8 mouse cellular contexts compared by ENCODE assay signal in genomic region chr16:77060166-77060565, GRCm38 (mm10). TPM values are rescaled to one million over a fixed set of nuclear protein-coding genes. Genes with fewer than 3 reads are reported as not detected.
DNase-seq lines count a peak whose midpoint lies in the region; ATAC-seq and TF ChIP-seq lines count a peak whose summit lies in the region.
"Had no signal": no experiment of that assay in that cellular context is flagged by ENCODE, and none has a peak within 500 bp of the region (broad histone marks: within the 10 kb centered on the region; RNA-seq: fewer than 3 reads in every experiment).

No protein-coding gene starts in this region.

- no peaks in the 10 kb centered on the region for H3K4me1 ChIP-seq in midbrain, postnatal 0 days (ENCODE audit: insufficient read depth, low read length)
- H3K4me1 ChIP-seq: forebrain, embryonic 10.5 days had no signal

- H3K9ac ChIP-seq in midbrain, postnatal 0 days (replicated peaks; ENCODE audit: low read length, poor library complexity, severe bottlenecking): no peak overlapping the region

- DNase-seq in urinary bladder, postnatal 14 days (ENCODE audit: low spot score): peak; percentile 34
- no peak for DNase-seq in urinary bladder, postnatal 25 days (ENCODE audit: low spot score)
- DNase-seq in lung, postnatal 25 days (ENCODE audit: low spot score): peak; percentile 77
- no peak for DNase-seq in MN1 (ENCODE audit: low spot score)
- DNase-seq in retina, postnatal 1 day: no peak
- DNase-seq in midbrain, postnatal 0 days (ENCODE audit: low spot score): no peak

- no peak overlapping the region for H3K4me3 ChIP-seq in midbrain, postnatal 0 days (ENCODE audit: low read depth, low read length)
- H3K4me3 ChIP-seq: forebrain, embryonic 10.5 days had no signal

- ATAC-seq in erythroid progenitor cell, adult 5-6 weeks (replicated peaks; ENCODE audit: low FRiP score, poor library complexity, severe bottlenecking): peak; percentile 75
- no peak for ATAC-seq in midbrain, postnatal 0 days (ENCODE audit: low FRiP score)

- H3K27me3 ChIP-seq in midbrain, postnatal 0 days (ENCODE audit: insufficient read depth, low read length): no peaks in the 10 kb centered on the region

- H3K9me3 ChIP-seq in midbrain, postnatal 0 days (ENCODE audit: low read length): no peaks in the 10 kb centered on the region
- H3K9me3 ChIP-seq: forebrain, embryonic 10.5 days had no signal

- WGBS in midbrain, postnatal 0 days: 93% methylated on average over 8 of the region's 8 CpGs

- H3K36me3 ChIP-seq in midbrain, postnatal 0 days (ENCODE audit: insufficient read depth, low read length): no peaks in the 10 kb centered on the region

- H3K4me2 ChIP-seq in midbrain, postnatal 0 days (ENCODE audit: low read depth, low read length, poor library complexity, severe bottlenecking): no peak overlapping the region

- no peak overlapping the region for H3K27ac ChIP-seq in midbrain, postnatal 0 days (ENCODE audit: low read depth, low read length)
- H3K27ac ChIP-seq: forebrain, embryonic 10.5 days had no signal

- TF ChIP-seq CTCF in midbrain, postnatal 0 days (IDR thresholded peaks at IDR 0.05): no peak

RNA-seq across cellular contexts. Expression of gene Usp25, which starts 46.7 kb away (rescaled TPM):
- total RNA-seq in erythroid progenitor cell, adult 5-6 weeks (2015; ENCODE audit: low replicate concordance): 239 and 274 TPM in 2 replicates
- total RNA-seq in erythroid progenitor cell, adult 5-6 weeks (2017; ENCODE audit: low replicate concordance): 281 and 398 TPM in 2 replicates
- 12.6 and 21.9 TPM in 2 replicates for total RNA-seq in midbrain, postnatal 0 days (2014; rRNA removed)
- polyA plus RNA-seq in midbrain, postnatal 0 days (2015; fragmentation: Nextera tagmentation; extraction: Ambion mirVana): 6.1 and 6.8 TPM in 2 replicates

Comparison
In these comparisons a context has a peak if more than half of its experiments do, and no peak if none do; other contexts are left out.
1. DNase-seq: peak in urinary bladder, postnatal 14 days (single experiment) and lung, postnatal 25 days (single experiment); none in urinary bladder, postnatal 25 days (single experiment), MN1 (single experiment), retina, postnatal 1 day (single experiment) and midbrain, postnatal 0 days (single experiment).
2. RNA of gene Usp25, which starts 46.7 kb away (total RNA-seq): 239 to 398 TPM in erythroid progenitor cell, adult 5-6 weeks; 12.6 to 21.9 TPM in midbrain, postnatal 0 days; every median in the first group is over 10 times any median in the second.